Mouse (Mus musculus) liver, adult 2 months (tissue): Measurements from ENCODE around the gene Myh3. TPM values are rescaled to one million over a fixed set of nuclear protein-coding genes. Genes with fewer than 3 reads are reported as not detected.

Experiments
- DNase-seq: peaks from one replicate; pipeline ENCODE4 v3.0.0-alpha.2; 2011; ENCODE audit warnings: low read depth, low spot score; ENCODE audit errors: extremely low read depth
- H3K27ac ChIP-seq: fragments of 200-500 bp; replicated peaks from 2 replicates; pipeline ENCODE4 v1.5.1; 2012; ENCODE audit warnings: low read depth, mild to moderate bottlenecking, control low read depth, inconsistent platforms, low read length; ENCODE audit not compliant: insufficient read depth
- H3K27me3 ChIP-seq: fragments of 200-500 bp; 2 replicates; pipeline ENCODE4 v1.6.1; 2012; ENCODE audit warnings: mild to moderate bottlenecking, moderate library complexity, low read length, inconsistent platforms; ENCODE audit not compliant: control insufficient read depth, insufficient read depth
- H3K36me3 ChIP-seq: fragments of 200-500 bp; 2 replicates; pipeline ENCODE4 v1.6.1; 2012; ENCODE audit warnings: low read length, inconsistent platforms; ENCODE audit not compliant: control insufficient read depth, insufficient read depth
- H3K4me1 ChIP-seq: fragments of 200-500 bp; 2 replicates; pipeline ENCODE4 v1.6.1; 2011; ENCODE audit warnings: low read length; ENCODE audit not compliant: control insufficient read depth, insufficient read depth
- H3K4me3 ChIP-seq: fragments of 200-500 bp; 2 replicates; pipeline ENCODE4 v1.5.1; 2011; ENCODE audit warnings: low read depth, mild to moderate bottlenecking, control low read depth, low read length, moderate library complexity; ENCODE audit not compliant: insufficient read depth
- H3K79me2 ChIP-seq: fragments of 200-500 bp; 2 replicates; pipeline ENCODE4 v1.6.1; 2012; ENCODE audit warnings: inconsistent platforms, mild to moderate bottlenecking, low read length, moderate library complexity; ENCODE audit not compliant: control insufficient read depth, insufficient read depth
- H3K9ac ChIP-seq: fragments of 200-500 bp; 2 replicates; pipeline ENCODE4 v1.6.1; 2012; ENCODE audit warnings: low read depth, mild to moderate bottlenecking, control low read depth, inconsistent platforms, low read length
- CTCF ChIP-seq: fragments of 200-500 bp; IDR thresholded peaks from 2 replicates; pipeline ENCODE4 v1.5.1; 2011; ENCODE audit warnings: low read depth, low read length, control low read depth
- POLR2A ChIP-seq: fragments of 200-500 bp; IDR thresholded peaks from 2 replicates; pipeline ENCODE4 v1.6.1; 2011; ENCODE audit warnings: low read length, control low read depth; ENCODE audit not compliant: insufficient read depth; ENCODE audit errors: extremely low read depth
- WGBS: fragments of 180-500 bp; shearing (Covaris S2); methylation state at CpG from one replicate; pipeline ENCODE4 v1.1.7; 2018; 5-methylcytosine and 5-hydroxymethylcytosine counted together
- polyA plus RNA-seq: library from polyadenylated mRNA; depleted of rRNA; stranded (reverse); fragments of >200 nt; gene quantifications from 2 replicates; pipeline ENCODE4 v1.2.3, GENCODE M21; 2012; rRNA removed
- total RNA-seq: library from RNA; depleted of rRNA; stranded (reverse); fragments of >200 nt; gene quantifications from 2 replicates; pipeline ENCODE4 v1.2.3, GENCODE M21; 2014; rRNA removed

Myh3 gene
- total RNA-seq (not detected in 2 replicates), polyA plus RNA-seq (not detected in 2 replicates)

DNA sequence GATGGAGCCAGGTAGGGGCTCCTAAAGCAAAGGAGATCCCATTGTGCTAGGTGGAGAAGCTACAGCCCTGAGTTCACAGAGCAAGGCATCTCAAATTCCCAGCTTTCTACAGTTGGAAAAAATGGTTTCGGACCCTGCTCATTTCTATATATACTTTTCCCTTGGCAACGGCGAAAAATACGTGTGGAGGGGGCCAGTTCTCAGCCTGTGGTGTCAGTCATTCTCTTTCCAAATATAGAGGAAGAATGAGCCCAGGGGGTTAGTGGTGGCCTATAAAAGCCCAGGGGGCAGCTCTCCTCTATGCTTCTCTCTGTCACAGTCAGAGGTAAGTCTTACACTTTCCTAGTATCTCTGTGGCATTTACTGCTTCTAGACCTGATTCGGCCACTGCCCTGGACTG lies at the start of gene Myh3:
Gene Myh3 (plus strand): TSS at position 301 of the 400 bp plus-strand sequence.
- DNase-seq: no peak
- H3K36me3 ChIP-seq: no peaks in the 10 kb centered on the region
- no peaks in the 10 kb centered on the region for H3K4me1 ChIP-seq
- no peak within 1 kb of the TSS for H3K27ac ChIP-seq
- H3K4me3 ChIP-seq: no peak within 1 kb of the TSS
- TF ChIP-seq CTCF (no peak), POLR2A (no peak)
- no peaks in the 10 kb centered on the region for H3K27me3 ChIP-seq
- H3K9ac ChIP-seq: no peak within 1 kb of the TSS
- no peaks in the 10 kb centered on the region for H3K79me2 ChIP-seq
- WGBS: 81% methylated on average over 5 of the region's 5 CpGs

DNA sequence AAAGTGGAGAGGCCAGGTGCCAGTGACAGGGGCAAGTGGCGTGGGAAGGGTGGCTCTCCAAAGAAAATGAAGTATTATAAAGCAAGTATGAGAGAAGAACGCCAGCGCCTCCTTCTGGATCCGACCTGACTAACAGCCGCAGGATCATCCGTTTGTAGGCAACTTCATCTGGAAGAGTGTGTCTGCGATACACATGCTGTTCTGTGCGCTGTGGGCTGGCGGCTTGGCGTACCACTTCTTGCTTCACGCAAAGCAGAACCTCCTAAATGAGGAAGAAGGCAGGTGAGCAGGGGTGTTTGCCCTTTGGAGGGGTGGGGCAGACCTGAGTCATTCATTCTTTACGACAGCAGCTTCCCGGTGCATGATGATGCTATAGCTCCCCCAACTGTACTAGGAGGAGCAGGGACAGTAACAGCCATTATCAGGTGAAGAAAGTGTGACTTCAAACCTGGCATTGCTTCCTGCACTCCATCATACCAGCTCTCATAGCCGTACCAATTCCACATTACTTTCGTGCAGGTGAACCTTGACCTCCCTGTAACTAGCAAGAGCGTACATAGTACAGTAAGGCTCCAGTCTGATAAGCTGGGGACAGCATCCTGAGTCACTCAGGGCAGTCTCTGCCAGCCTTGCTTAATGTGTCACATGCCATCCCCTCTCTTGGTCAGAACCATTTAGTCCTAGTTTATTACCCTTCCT lies 47.0 kb upstream of the Myh3 start:
- peaks cover 16% of the 10 kb centered on the region for H3K4me1 ChIP-seq
- no peaks in the 10 kb centered on the region for H3K36me3 ChIP-seq
- TF ChIP-seq CTCF: peak; percentile 29
- no peak for TF ChIP-seq POLR2A
- H3K79me2 ChIP-seq: no peaks in the 10 kb centered on the region
- H3K27me3 ChIP-seq: no peaks in the 10 kb centered on the region
- 50% methylated on average over 16 of the region's 16 CpGs for WGBS
- no peak overlapping the region for H3K4me3 ChIP-seq
- H3K9ac ChIP-seq: no peak overlapping the region
- peak; percentile 91 for DNase-seq
- peak overlapping the region; percentile 55 for H3K27ac ChIP-seq

DNA sequence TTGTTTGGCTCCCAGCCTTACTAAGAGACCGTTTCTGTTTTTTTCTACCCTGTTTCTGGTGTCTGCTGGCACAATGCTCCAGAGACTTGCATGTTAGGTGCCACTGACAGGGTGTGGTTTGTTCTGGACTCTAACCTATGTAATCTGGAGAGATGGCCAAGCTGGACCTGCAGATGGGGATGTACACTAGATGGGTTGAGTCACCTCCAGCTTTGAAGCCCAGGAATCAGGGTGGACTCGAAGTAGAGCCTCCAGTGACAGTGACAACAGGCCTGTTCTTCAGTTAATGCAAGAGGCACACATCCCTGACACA lies 46.5 kb upstream of the Myh3 start:
- WGBS: 31% methylated on average over 2 of the region's 2 CpGs
- H3K27ac ChIP-seq: peak overlapping the region; percentile 55
- no peak for DNase-seq
- no peaks in the 10 kb centered on the region for H3K36me3 ChIP-seq
- H3K4me3 ChIP-seq: no peak overlapping the region
- no peak overlapping the region for H3K9ac ChIP-seq
- H3K79me2 ChIP-seq: no peaks in the 10 kb centered on the region
- peaks cover 16% of the 10 kb centered on the region for H3K4me1 ChIP-seq
- no peaks in the 10 kb centered on the region for H3K27me3 ChIP-seq
- TF ChIP-seq POLR2A (no peak), CTCF (no peak)

DNA sequence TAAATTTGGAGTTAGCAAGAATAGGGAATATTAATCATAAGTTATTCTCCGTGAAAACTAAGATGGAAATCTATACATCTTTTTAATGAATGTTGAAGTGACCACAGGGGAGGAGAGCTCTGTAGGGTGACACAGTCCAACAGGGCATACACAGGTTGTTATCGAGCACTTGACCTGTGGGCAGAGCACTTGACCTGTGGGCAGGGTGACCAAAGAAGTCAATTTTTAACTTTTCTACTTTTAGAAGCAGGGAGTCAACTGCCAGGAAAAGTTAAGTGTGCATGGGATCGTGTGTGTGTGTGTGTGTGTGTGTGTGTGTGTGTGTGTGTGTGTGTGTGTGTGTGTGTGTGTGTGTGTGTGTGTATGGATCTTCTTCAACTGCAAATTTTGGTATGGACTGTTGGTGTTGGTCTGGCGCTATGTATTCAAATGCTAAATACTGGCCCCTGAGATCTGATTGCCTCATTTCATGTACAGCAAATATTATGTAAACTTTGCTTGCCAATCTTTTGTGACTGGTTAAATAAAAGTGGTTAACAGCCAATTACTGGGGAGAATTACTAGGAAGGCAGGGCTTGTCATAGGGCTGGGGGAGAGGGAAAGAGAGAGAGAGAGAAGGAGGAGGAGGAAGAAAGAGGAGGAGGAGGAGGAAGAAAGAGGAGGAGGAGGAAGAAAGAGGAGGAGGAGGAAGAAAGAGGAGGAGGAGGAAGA lies 43.2 kb upstream of the Myh3 start:
- H3K4me1 ChIP-seq: peaks cover 23% of the 10 kb centered on the region
- no peaks in the 10 kb centered on the region; the same call in 1 of the 2 replicates for H3K79me2 ChIP-seq
- H3K4me3 ChIP-seq: peak overlapping the region; percentile 34; the same call in 1 of the 2 replicates
- H3K27me3 ChIP-seq: no peaks in the 10 kb centered on the region
- H3K27ac ChIP-seq: peak overlapping the region; percentile 87
- DNase-seq: peak; percentile 98
- peaks cover 15% of the 10 kb centered on the region for H3K36me3 ChIP-seq
- WGBS: 19% methylated on average over 4 of the region's 4 CpGs
- H3K9ac ChIP-seq: peak overlapping the region; percentile 68
- TF ChIP-seq POLR2A (0 out of 2 replicates have a peak, but pooled peaks have one; percentile 14), CTCF (no peak)

DNA sequence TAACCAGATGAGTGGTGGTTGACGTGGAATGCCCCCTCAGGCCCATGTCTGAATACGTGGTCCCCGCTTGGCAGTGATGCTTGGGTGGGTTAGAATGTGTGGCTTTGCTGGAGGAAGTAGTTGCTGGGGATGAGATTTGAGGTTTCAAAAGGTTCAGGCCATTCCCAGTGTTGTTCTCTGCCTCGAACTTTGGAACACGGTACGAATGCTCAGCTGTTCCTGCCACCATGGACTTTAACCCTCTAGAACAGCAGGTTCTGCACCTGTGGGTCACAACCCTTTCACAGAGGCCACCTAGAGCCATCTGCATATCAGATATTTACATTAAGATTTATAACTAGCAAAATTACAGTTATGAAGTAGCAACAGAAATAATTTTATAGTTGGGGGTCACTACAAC lies 41.9 kb upstream of the Myh3 start:
- H3K36me3 ChIP-seq: peaks cover 22% of the 10 kb centered on the region
- DNase-seq: peak; percentile 97
- H3K4me1 ChIP-seq: peaks cover 19% of the 10 kb centered on the region
- peak overlapping the region; percentile 37 for H3K4me3 ChIP-seq
- H3K27me3 ChIP-seq: no peaks in the 10 kb centered on the region
- H3K9ac ChIP-seq: peak overlapping the region; percentile 73
- TF ChIP-seq CTCF (no peak), POLR2A (no peak)
- H3K79me2 ChIP-seq: no peaks in the 10 kb centered on the region; the same call in 1 of the 2 replicates
- WGBS: 33% methylated on average over 6 of the region's 6 CpGs
- peak overlapping the region; percentile 93 for H3K27ac ChIP-seq
